Mouse (Mus musculus) E14TG2a.4 (cell line): Measurements from ENCODE around the gene Tmem206.

Source experiments
- CTCF ChIP-seq: conservative IDR thresholded peaks from 2 replicates; pipeline ENCODE4 v1.5.1; 2014; ENCODE audit warnings: low read length
- NANOG ChIP-seq: IDR thresholded peaks from 2 replicates; pipeline ENCODE4 v1.6.1; 2014; ENCODE audit warnings: borderline replicate concordance, low read length, mixed read lengths

GRCm38 (mm10) chr1:191348996-191349395, 23.3 kb downstream of the Tmem206 start:
- TF ChIP-seq CTCF (no peak), NANOG (no peak)
